Mouse (Mus musculus) hindbrain, embryonic 12.5 days (tissue): ENCODE results near the gene Kcnh1. TPM values are rescaled to one million over a fixed set of nuclear protein-coding genes. Genes with fewer than 3 reads are reported as not detected.

Experiments used
- ATAC-seq: fragments of 200-750 bp; cut with Nextera tagmentation; 2 replicates; pipeline ENCODE4 v1.8.0; 2017; ENCODE audit warnings: moderate TSS enrichment; ENCODE audit not compliant: low FRiP score
- H3K27ac ChIP-seq: fragments of 300-500 bp; sonication (generic); 2 replicates; pipeline ENCODE4 v1.5.1; 2016; ENCODE audit warnings: mild to moderate bottlenecking
- H3K27me3 ChIP-seq: fragments of 300-500 bp; sonication (generic); 2 replicates; pipeline ENCODE4 v1.6.1; 2016; ENCODE audit warnings: mild to moderate bottlenecking
- H3K36me3 ChIP-seq: fragments of 300-500 bp; sonication (generic); 2 replicates; pipeline ENCODE4 v1.6.1; 2016; ENCODE audit warnings: mild to moderate bottlenecking
- H3K4me1 ChIP-seq: fragments of 300-500 bp; sonication (generic); 2 replicates; pipeline ENCODE4 v1.6.1; 2016
- H3K4me2 ChIP-seq: fragments of 300-500 bp; sonication (generic); replicated peaks from 2 replicates; pipeline ENCODE4 v1.6.1; 2016; ENCODE audit warnings: mild to moderate bottlenecking
- H3K4me3 ChIP-seq: fragments of 300-500 bp; sonication (generic); 2 replicates; pipeline ENCODE4 v1.5.1; 2016; ENCODE audit warnings: mild to moderate bottlenecking
- H3K9ac ChIP-seq: fragments of 300-500 bp; sonication (generic); 2 replicates; pipeline ENCODE4 v1.6.1; 2016; ENCODE audit warnings: mild to moderate bottlenecking, moderate library complexity
- H3K9me3 ChIP-seq: fragments of 300-500 bp; sonication (generic); replicated peaks from 2 replicates; pipeline ENCODE4 v1.6.1; 2016; ENCODE audit warnings: mild to moderate bottlenecking
- WGBS: fragments of 180-500 bp; shearing (Covaris S2); methylation state at CpG from one replicate; pipeline ENCODE4 v1.1.7; 2016; 5-methylcytosine and 5-hydroxymethylcytosine counted together
- polyA plus RNA-seq: library from polyadenylated mRNA; unstranded; fragments of >200 nt; fragmentation: Nextera tagmentation; extraction: Ambion mirVana; gene quantifications from 2 replicates; pipeline ENCODE4 v1.2.1, GENCODE M21; 2016

Kcnh1 gene
- 0.87 and 1.2 TPM in 2 replicates for polyA plus RNA-seq

DNA sequence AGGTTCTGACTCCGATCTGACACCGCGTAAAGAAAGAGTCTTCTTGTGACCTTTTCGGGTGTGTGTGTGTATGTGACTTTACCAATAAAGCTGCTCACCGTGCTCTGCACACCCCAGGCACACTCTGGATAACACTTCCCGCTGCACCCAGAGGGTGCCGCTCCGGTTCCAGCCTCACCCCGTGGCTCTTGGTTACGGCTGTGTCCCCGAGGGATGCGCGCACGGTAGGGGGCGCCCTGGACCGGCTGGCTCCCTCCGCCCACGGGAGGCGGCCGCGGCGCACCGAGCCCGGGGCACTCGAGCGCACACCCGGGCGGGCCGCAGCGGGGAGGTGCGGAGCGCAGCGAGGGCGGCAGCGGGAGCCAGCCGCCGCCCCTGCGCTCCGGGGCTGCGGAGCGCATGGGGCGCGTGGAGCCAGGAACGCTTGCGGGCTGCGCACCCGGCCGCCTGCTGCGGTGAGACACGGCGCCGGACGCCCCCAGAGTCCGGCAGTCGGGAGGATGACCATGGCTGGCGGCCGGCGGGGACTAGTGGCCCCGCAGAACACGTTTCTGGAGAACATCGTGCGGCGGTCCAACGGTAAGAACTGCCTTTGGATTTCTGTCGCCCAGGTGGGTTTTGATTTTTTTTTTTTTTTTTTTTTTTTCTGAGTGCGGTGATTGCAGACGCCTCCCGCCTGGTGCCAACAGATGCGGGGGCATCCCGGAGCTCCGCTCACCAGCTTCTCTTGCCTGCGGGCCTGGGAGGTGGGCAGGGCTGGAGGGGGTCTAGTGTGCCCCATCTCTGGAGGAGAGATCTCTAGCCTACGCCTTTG lies at the start of gene Kcnh1:
Gene Kcnh1 (plus strand): TSS at position 267 of the 814 bp plus-strand sequence.
- peaks cover 3% of the 10 kb centered on the region; the same call in 1 of the 2 replicates for H3K4me1 ChIP-seq
- ATAC-seq, result peak; percentile 94
- peak within 1 kb of the TSS; percentile 61 for H3K9ac ChIP-seq
- no peaks in the 10 kb centered on the region for H3K36me3 ChIP-seq
- no peak within 1 kb of the TSS for H3K27ac ChIP-seq
- no peaks in the 10 kb centered on the region for H3K9me3 ChIP-seq
- H3K4me2 ChIP-seq, result peak within 1 kb of the TSS; percentile 79
- peak within 1 kb of the TSS; percentile 46 for H3K4me3 ChIP-seq
- H3K27me3 ChIP-seq, result peaks cover 40% of the 10 kb centered on the region
- WGBS, result 1% methylated on average over 63 of the region's 73 CpGs

- H3K36me3 ChIP-seq, result no peaks in the 10 kb centered on the region
- H3K4me3 ChIP-seq, result no peak overlapping the region
- H3K27ac ChIP-seq, result no peak overlapping the region
- no peaks in the 10 kb centered on the region for H3K4me1 ChIP-seq
- 94% methylated on average over 4 of the region's 4 CpGs for WGBS
- H3K27me3 ChIP-seq, result no peaks in the 10 kb centered on the region
- H3K9me3 ChIP-seq, result no peaks in the 10 kb centered on the region
- H3K4me2 ChIP-seq, result no peak overlapping the region
- ATAC-seq, result no peak
- H3K9ac ChIP-seq, result no peak overlapping the region
These were observed 39.4 kb upstream of the Kcnh1 start for GRCm38 (mm10) chr1:192151179-192151578.

GRCm38 (mm10) chr1:192171477-192171876 lies 19.1 kb upstream of the Kcnh1 start:
- Histone ChIP-seq H3K4me2 (no peak overlapping the region), H3K27me3 (no peaks in the 10 kb centered on the region), H3K4me1 (no peaks in the 10 kb centered on the region), H3K4me3 (no peak overlapping the region), H3K9me3 (no peaks in the 10 kb centered on the region), H3K36me3 (no peaks in the 10 kb centered on the region), H3K9ac (no peak overlapping the region), H3K27ac (no peak overlapping the region)
- WGBS, result 91% methylated on average over 3 of the region's 3 CpGs
- ATAC-seq, result no peak

GRCm38 (mm10) chr1:192179877-192180276 lies 10.7 kb upstream of the Kcnh1 start:
- WGBS, result 88% methylated on average over 3 of the region's 3 CpGs
- Histone ChIP-seq H3K4me3 (no peak overlapping the region), H3K4me1 (no peaks in the 10 kb centered on the region), H3K27ac (no peak overlapping the region), H3K9me3 (no peaks in the 10 kb centered on the region), H3K36me3 (no peaks in the 10 kb centered on the region), H3K9ac (no peak overlapping the region), H3K4me2 (no peak overlapping the region), H3K27me3 (no peaks in the 10 kb centered on the region)
- no peak for ATAC-seq

GRCm38 (mm10) chr1:192181696-192182257 lies 8.8 kb upstream of the Kcnh1 start:
- Histone ChIP-seq H3K9ac (no peak overlapping the region), H3K27ac (no peak overlapping the region), H3K27me3 (no peaks in the 10 kb centered on the region), H3K4me2 (no peak overlapping the region), H3K9me3 (no peaks in the 10 kb centered on the region), H3K4me1 (no peaks in the 10 kb centered on the region), H3K36me3 (no peaks in the 10 kb centered on the region), H3K4me3 (no peak overlapping the region)
- ATAC-seq, result no peak
- 85% methylated on average over 4 of the region's 4 CpGs for WGBS

DNA sequence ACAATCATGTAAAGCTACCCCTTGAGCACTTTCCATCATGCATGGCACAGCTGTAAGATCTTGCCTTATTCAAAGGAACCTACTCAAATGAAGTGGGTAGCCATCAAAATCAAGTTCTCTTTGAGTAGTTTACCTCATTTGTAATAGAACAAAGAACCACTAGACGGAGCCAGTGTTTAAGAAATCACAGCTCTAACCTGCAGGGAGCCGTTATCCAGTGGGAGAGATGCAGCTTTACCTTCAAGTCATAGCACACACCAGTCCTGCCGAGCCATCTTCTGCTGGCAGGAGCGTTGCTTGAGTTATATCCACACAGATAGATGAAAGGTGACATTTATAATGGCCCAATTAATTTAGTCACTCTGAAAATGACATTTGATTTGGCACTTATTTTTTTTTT lies 1.5 kb upstream of the Kcnh1 start:
- Histone ChIP-seq H3K4me3 (no peak overlapping the region), H3K36me3 (no peaks in the 10 kb centered on the region), H3K4me2 (no peak overlapping the region), H3K27ac (no peak overlapping the region), H3K9me3 (no peaks in the 10 kb centered on the region), H3K27me3 (peaks cover 40% of the 10 kb centered on the region), H3K4me1 (peaks cover 3% of the 10 kb centered on the region; the same call in 1 of the 2 replicates), H3K9ac (no peak overlapping the region)
- ATAC-seq, result peak; percentile 57; the same call in 1 of the 2 replicates
- 3% methylated on average over 4 of the region's 4 CpGs for WGBS

- no peak overlapping the region for H3K27ac ChIP-seq
- 89% methylated on average over 11 of the region's 11 CpGs for WGBS
- no peak overlapping the region for H3K4me3 ChIP-seq
- no peak overlapping the region for H3K9ac ChIP-seq
- peaks cover 40% of the 10 kb centered on the region for H3K27me3 ChIP-seq
- no peaks in the 10 kb centered on the region for H3K36me3 ChIP-seq
- peaks cover 3% of the 10 kb centered on the region; the same call in 1 of the 2 replicates for H3K4me1 ChIP-seq
- no peak for ATAC-seq
- no peaks in the 10 kb centered on the region for H3K9me3 ChIP-seq
- H3K4me2 ChIP-seq, result no peak overlapping the region
These were observed 803 bp upstream of the Kcnh1 start for GRCm38 (mm10) chr1:192189771-192190170.

DNA sequence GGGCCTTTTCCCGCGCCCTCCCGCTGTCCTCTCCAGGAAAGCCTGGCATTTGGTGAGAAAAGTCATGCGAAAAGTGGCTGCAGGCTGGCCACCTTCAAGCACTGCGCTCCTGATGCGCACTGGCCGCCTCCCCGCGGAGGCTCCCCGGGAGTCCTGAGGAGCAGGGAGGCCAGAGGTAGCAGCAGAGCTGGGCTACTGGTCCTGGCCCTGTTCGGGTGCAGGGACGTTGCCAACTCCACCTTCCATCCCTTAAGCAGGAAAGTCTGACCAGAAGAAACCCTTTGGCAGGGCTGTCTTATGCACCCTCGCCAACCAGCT lies 707 bp downstream of the Kcnh1 start:
- H3K4me1 ChIP-seq, result peaks cover 3% of the 10 kb centered on the region; the same call in 1 of the 2 replicates
- H3K27me3 ChIP-seq, result peaks cover 40% of the 10 kb centered on the region
- 5% methylated on average over 13 of the region's 13 CpGs for WGBS
- H3K4me2 ChIP-seq, result peak overlapping the region; percentile 79
- H3K4me3 ChIP-seq, result peak overlapping the region; percentile 46
- H3K9me3 ChIP-seq, result no peaks in the 10 kb centered on the region
- ATAC-seq, result no peak
- no peak overlapping the region for H3K27ac ChIP-seq
- no peaks in the 10 kb centered on the region for H3K36me3 ChIP-seq
- H3K9ac ChIP-seq, result peak overlapping the region; percentile 61

DNA sequence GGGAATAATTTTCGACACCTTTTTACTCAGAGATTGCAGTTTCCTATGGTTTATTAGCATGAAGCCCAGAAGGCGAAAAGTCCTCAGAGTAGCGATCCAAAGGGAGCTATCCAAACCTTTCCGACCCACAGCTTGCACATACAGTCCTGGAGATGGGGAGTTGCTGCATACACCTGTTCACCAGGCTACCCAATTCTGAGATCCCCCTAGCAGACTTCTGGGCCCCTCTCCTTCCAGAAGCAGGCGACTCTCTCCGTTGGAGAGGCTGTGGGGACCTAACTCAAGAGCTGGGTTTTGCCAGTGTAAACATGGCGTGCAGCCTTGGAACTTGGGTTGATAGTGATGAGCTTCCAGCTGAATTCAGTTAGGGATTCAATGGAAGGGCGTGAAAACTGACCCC lies 1.3 kb downstream of the Kcnh1 start:
- H3K4me1 ChIP-seq, result peaks cover 3% of the 10 kb centered on the region; the same call in 1 of the 2 replicates
- no peak for ATAC-seq
- no peaks in the 10 kb centered on the region for H3K36me3 ChIP-seq
- H3K9ac ChIP-seq, result no peak overlapping the region
- H3K27ac ChIP-seq, result no peak overlapping the region
- no peak overlapping the region for H3K4me3 ChIP-seq
- WGBS, result 64% methylated on average over 8 of the region's 8 CpGs
- no peaks in the 10 kb centered on the region for H3K9me3 ChIP-seq
- no peak overlapping the region for H3K4me2 ChIP-seq
- H3K27me3 ChIP-seq, result peaks cover 40% of the 10 kb centered on the region

DNA sequence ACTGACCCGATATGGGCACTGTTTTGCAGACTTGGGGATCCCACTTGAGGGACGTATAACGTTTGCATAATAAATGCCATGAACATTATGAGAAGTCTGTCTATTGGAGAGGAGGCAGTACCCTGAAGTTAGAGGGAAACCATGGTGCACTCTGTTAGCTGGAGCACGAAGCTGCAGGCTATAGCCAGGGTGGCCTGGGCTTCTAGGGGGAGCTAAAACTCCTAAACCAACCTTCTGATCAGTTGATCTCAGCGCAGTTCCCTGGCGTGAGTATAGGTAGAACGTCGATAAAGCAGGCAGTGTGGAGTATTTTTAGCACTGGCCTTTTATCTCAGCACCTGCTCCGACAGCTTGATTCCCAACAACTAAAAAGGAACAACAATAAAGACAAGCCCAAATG lies 2.1 kb downstream of the Kcnh1 start:
- no peak overlapping the region for H3K9ac ChIP-seq
- no peak overlapping the region for H3K4me2 ChIP-seq
- no peak for ATAC-seq
- peaks cover 3% of the 10 kb centered on the region; the same call in 1 of the 2 replicates for H3K4me1 ChIP-seq
- no peaks in the 10 kb centered on the region for H3K36me3 ChIP-seq
- 73% methylated on average over 9 of the region's 9 CpGs for WGBS
- H3K4me3 ChIP-seq, result no peak overlapping the region
- H3K27me3 ChIP-seq, result peaks cover 40% of the 10 kb centered on the region
- no peaks in the 10 kb centered on the region for H3K9me3 ChIP-seq
- no peak overlapping the region for H3K27ac ChIP-seq

DNA sequence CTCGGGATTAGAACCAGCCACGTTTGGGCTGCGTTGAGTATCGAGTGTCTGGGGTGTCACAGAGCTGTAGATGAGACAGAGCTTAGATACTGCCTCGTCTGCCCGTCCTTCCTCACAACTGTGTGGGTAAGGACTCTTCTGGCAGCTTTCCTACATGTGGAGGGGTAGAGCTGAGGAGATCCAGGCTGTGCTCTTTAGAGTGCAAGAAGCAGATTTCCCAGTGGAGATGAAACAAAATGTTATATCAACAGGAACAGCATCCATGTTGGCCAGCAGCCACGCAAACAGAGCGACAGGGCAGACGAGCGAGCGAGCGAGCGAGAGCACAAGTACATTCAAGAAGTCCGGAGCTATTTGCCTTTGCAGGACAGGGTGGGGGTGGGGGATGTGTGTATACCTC lies 3.1 kb downstream of the Kcnh1 start:
- H3K4me3 ChIP-seq, result no peak overlapping the region
- no peak for ATAC-seq
- no peak overlapping the region for H3K9ac ChIP-seq
- no peak overlapping the region for H3K4me2 ChIP-seq
- H3K4me1 ChIP-seq, result peaks cover 3% of the 10 kb centered on the region; the same call in 1 of the 2 replicates
- no peaks in the 10 kb centered on the region for H3K9me3 ChIP-seq
- H3K27ac ChIP-seq, result no peak overlapping the region
- peaks cover 34% of the 10 kb centered on the region for H3K27me3 ChIP-seq
- 77% methylated on average over 14 of the region's 14 CpGs for WGBS
- H3K36me3 ChIP-seq, result no peaks in the 10 kb centered on the region

DNA sequence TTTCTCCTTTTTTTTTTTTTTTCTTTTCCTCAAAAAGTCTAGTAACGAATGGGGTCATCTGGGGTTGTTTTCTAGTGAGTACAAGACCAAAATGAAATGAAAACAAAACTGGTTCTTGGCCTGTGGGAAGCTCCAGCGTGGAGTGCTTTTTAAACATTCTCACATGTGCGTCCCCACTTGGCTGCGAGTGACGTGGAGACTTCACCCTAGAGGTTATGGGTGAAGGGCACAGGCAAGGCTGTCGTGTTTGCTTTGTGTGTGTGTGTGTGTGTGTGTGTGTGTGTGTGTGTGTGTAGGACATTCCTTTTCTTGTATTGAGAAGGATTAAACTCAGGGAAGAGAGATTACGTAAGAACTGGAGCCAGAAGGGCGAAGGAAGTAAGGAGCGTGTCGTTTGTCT lies 6.9 kb downstream of the Kcnh1 start:
- Histone ChIP-seq H3K9ac (no peak overlapping the region), H3K27ac (no peak overlapping the region), H3K36me3 (no peaks in the 10 kb centered on the region), H3K27me3 (peaks cover 7% of the 10 kb centered on the region), H3K9me3 (no peaks in the 10 kb centered on the region), H3K4me2 (no peak overlapping the region), H3K4me1 (no peaks in the 10 kb centered on the region), H3K4me3 (no peak overlapping the region)
- ATAC-seq, result no peak
- WGBS, result 69% methylated on average over 10 of the region's 10 CpGs

DNA sequence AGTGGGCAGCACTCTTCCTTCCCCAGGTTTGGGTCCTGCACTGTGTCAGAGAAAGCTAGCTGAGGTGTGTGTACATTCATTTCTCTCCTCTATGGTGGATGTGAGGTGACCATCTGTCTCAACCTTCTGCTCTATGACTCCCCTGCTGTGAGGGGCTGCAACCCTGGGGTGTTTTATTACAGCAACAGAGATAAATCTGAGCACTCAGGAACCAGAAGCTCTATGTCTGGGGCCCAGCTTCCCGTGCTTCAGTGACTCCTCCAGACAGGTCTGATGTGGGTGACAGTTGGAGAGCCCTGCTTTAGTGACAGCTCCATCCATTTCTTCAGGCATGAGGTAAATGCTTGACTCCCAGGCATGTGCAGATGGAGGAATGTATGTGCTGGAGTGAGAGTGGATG lies 12.4 kb downstream of the Kcnh1 start:
- Histone ChIP-seq H3K9ac (no peak overlapping the region), H3K9me3 (no peaks in the 10 kb centered on the region), H3K4me3 (no peak overlapping the region), H3K27ac (no peak overlapping the region), H3K27me3 (no peaks in the 10 kb centered on the region), H3K4me1 (no peaks in the 10 kb centered on the region), H3K4me2 (no peak overlapping the region), H3K36me3 (no peaks in the 10 kb centered on the region)
- WGBS, result 41% methylated on average over 1 of the region's 1 CpGs
- no peak for ATAC-seq
